Mouse (Mus musculus) gastrocnemius, adult 18-20 months (tissue): ENCODE data around the gene Syt6. TPM values are rescaled to one million over a fixed set of nuclear protein-coding genes. Genes with fewer than 3 reads are reported as not detected.

Source experiments
- DNase-seq: peaks from one replicate; pipeline ENCODE4 v3.0.0; 2021; ENCODE audit warnings: low spot score
- long read RNA-seq, 2 experiments: library from polyadenylated mRNA; stranded (forward); transcript quantifications; one replicate each; pipeline ENCODE4 v2.0.0; 2021
- total RNA-seq, 2 experiments: library from RNA; stranded (reverse); gene quantifications; 2 replicates each; pipeline ENCODE4 v1.2.3; 2021

The Syt6 gene
- total RNA-seq, result not detected
- long read RNA-seq, experiment 1, result 0 reads
- long read RNA-seq, experiment 2, result 0 reads

GRCm38 (mm10) chr3:103575156-103575892, at the start of gene Syt6:
Gene Syt6, plus strand, starts transcription at chr3:103575231.
- no peak for DNase-seq

- no peak for DNase-seq
Observed at GRCm38 (mm10) chr3:103526201-103526704, 48.8 kb upstream of the Syt6 start.

- no peak for DNase-seq
Observed at GRCm38 (mm10) chr3:103526864-103527263, 48.2 kb upstream of the Syt6 start.

GRCm38 (mm10) chr3:103534036-103534435, 41.0 kb upstream of the Syt6 start:
- DNase-seq, result no peak

- DNase-seq, result no peak
Observed at GRCm38 (mm10) chr3:103535207-103535606, 39.8 kb upstream of the Syt6 start.

- no peak for DNase-seq
Observed at GRCm38 (mm10) chr3:103539148-103539547, 35.9 kb upstream of the Syt6 start.

- no peak for DNase-seq
Observed at GRCm38 (mm10) chr3:103546166-103546565, 28.9 kb upstream of the Syt6 start.

- DNase-seq, result no peak
Observed at GRCm38 (mm10) chr3:103546626-103547025, 28.4 kb upstream of the Syt6 start.

GRCm38 (mm10) chr3:103550236-103550635, 24.8 kb upstream of the Syt6 start:
- no peak for DNase-seq

- no peak for DNase-seq
Observed at GRCm38 (mm10) chr3:103567226-103567625, 7.8 kb upstream of the Syt6 start.

- no peak for DNase-seq
Observed at GRCm38 (mm10) chr3:103572526-103572925, 2.5 kb upstream of the Syt6 start.

- no peak for DNase-seq
Observed at GRCm38 (mm10) chr3:103573106-103573790, 1.8 kb upstream of the Syt6 start.

- DNase-seq, result peak; percentile 23
Observed at GRCm38 (mm10) chr3:103573791-103574166, 1.3 kb upstream of the Syt6 start.

- no peak for DNase-seq
Observed at GRCm38 (mm10) chr3:103574566-103575155, 370 bp upstream of the Syt6 start.

GRCm38 (mm10) chr3:103575893-103576641, 1.0 kb downstream of the Syt6 start:
- no peak for DNase-seq

GRCm38 (mm10) chr3:103587136-103587535, 12.1 kb downstream of the Syt6 start:
- DNase-seq, result no peak

GRCm38 (mm10) chr3:103587672-103588071, 12.6 kb downstream of the Syt6 start:
- no peak for DNase-seq

GRCm38 (mm10) chr3:103589636-103590035, 14.6 kb downstream of the Syt6 start:
- no peak for DNase-seq

GRCm38 (mm10) chr3:103592636-103593035, 17.6 kb downstream of the Syt6 start:
- no peak for DNase-seq

GRCm38 (mm10) chr3:103593631-103594030, 18.6 kb downstream of the Syt6 start:
- no peak for DNase-seq

- DNase-seq, result no peak
Observed at GRCm38 (mm10) chr3:103595271-103595810, 20.3 kb downstream of the Syt6 start.
